Mouse (Mus musculus): ENCODE results near the gene Tlr12.

- TF ChIP-seq CTCF (IDR thresholded peaks at IDR 0.05; ENCODE audit: extremely low read depth, insufficient read depth, insufficient read length, insufficient replicate concordance): no peak
- TF ChIP-seq POLR2A (IDR thresholded peaks at IDR 0.05; ENCODE audit: low read depth, low read length): no peak
Observed at GRCm38 (mm10) chr4:128610706-128611105, 7.7 kb downstream of the Tlr12 start.

Measured in spleen, adult 2 months (tissue).